Mouse (Mus musculus): ENCODE measurements at regions not wholly inside any gene's neighbourhood (a gene's known extent, or its start where the extent isn't known, plus 50 kb on each side); places are given as distances from the start of the nearest gene placed in this dataset.

- TF ChIP-seq CTCF (IDR thresholded peaks at IDR 0.05; ENCODE audit: low read depth, low read length) (no peak), POLR2A (IDR thresholded peaks at IDR 0.05; ENCODE audit: borderline replicate concordance, low read depth, low read length) (no peak)
Observed at GRCm38 (mm10) chr1:177647876-177648275, 81.7 kb upstream of the 1700016C15Rik start.

All from bone marrow macrophage, adult 2 months (primary cell).